Mouse (Mus musculus) small intestine, adult 2 months (tissue): ENCODE measurements around the gene Usp44.

ENCODE experiments used
- CTCF ChIP-seq: fragments of 200-500 bp; IDR thresholded peaks from 2 replicates; pipeline ENCODE4 v1.5.1; 2012; ENCODE audit warnings: low read depth, mild to moderate bottlenecking, control low read depth, inconsistent platforms, low read length, moderate library complexity, mixed read lengths; ENCODE audit not compliant: insufficient replicate concordance, insufficient read length; ENCODE audit errors: extremely low read depth
- POLR2A ChIP-seq: fragments of 200-500 bp; IDR thresholded peaks from 2 replicates; pipeline ENCODE4 v1.6.1; 2012; ENCODE audit warnings: low read depth, mild to moderate bottlenecking, control low read depth, inconsistent platforms, low read length, moderate library complexity

DNA sequence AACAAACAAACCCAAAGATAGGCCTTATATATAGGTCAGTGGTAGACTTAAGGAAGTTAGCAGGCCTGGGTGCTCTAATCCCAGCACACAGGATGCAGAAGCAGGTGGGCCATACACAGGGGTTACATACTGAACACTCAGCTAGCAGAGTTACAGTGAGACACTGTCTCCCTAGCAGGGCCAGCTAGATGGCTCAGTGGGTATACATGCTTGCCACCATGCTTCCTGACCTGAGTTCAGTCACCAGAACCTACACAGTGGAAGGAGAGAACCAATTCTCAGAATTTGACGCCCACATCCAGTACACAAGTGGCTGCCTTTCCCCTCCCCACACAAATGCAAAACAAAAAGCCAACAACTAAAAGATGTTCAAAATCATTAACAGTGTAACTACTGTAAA is 45.4 kb downstream of the Usp44 start:
- no peak for TF ChIP-seq POLR2A
- no peak for TF ChIP-seq CTCF
